Mouse (Mus musculus) megakaryocyte, adult 5-6 weeks (primary cell): Measurements from ENCODE around the gene Gm37240. TPM values are rescaled to one million over a fixed set of nuclear protein-coding genes. Genes with fewer than 3 reads are reported as not detected.

ENCODE experiments used
- ATAC-seq: 2 replicates; pipeline ENCODE4 v1.8.0; 2016; ENCODE audit warnings: mild to moderate bottlenecking, inconsistent platforms; ENCODE audit not compliant: poor library complexity, severe bottlenecking
- total RNA-seq, 2 experiments: library from RNA; stranded (forward) in 1 of 2; stranded (reverse) in 1 of 2; fragments of 153-499, 151-499 nt in 1 of 2; fragments of 221-1000, 200-1000 nt in 1 of 2; gene quantifications; 2 replicates each; pipeline versions ENCODE4 v1.2.3 to v1.2.4; 2015 to 2017

Gm37240 gene
- total RNA-seq, 2 experiments from 2014 or later = 0.07 to 0.15 TPM

DNA sequence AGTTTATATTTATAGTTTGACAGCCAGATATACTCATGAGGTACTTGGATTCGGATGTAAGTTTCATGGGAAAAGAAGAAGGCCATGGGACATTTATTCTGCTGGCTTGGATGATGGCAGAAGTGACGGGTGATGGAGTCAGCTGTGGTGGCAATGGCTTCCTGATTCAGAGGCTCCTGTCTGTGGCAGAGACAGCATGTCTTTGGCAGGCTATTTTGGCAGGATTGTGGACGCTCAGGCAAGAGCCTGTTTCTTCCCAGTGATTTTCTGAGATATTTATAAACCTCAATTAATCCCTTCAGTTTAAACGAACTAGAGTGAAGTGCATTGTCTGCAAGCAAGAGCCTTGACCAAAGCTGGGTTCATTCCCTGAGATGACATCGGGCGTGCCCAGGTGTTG, 874.4 kb downstream of the Gm37240 start:
- ATAC-seq = no peak

DNA sequence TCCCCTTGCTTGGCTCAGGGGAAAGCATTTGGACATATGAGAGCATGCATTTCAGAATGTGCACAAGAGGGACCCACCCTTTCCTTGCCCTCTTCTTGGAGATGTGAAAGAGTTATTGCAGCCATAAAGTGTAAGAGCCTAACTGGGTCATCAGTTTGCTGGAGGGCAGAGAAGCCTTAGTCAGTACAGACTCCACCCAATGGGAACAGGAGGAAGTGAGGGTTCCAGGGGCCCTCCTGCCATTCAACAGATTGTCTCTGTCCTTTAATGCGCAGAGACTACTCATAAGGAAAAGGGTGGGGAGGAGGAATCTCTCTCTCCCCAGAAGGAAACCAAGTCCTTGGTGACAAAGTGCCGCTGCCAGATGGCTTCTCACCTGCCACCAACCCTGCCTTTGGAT, 882.1 kb downstream of the Gm37240 start:
- no peak for ATAC-seq

DNA sequence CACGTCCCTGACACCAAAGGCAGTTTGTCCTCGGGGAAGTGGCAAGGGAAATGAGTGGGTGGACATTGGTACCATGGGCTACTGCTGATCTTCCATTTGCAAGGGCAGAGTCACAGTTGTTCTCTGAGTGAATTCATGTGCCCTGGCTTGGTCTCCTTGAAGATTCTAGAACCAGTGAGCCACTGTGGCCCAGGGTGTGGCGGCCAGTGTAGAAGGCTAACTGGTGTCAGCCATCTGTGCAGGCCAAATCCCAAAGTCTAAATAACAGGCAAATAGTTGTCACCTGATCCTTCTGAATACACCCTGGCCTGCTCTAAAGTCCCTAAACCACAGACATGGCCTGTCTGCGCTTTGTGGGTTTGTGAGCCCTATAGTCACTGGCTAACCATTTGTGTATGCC, 898.4 kb downstream of the Gm37240 start:
- no peak for ATAC-seq

DNA sequence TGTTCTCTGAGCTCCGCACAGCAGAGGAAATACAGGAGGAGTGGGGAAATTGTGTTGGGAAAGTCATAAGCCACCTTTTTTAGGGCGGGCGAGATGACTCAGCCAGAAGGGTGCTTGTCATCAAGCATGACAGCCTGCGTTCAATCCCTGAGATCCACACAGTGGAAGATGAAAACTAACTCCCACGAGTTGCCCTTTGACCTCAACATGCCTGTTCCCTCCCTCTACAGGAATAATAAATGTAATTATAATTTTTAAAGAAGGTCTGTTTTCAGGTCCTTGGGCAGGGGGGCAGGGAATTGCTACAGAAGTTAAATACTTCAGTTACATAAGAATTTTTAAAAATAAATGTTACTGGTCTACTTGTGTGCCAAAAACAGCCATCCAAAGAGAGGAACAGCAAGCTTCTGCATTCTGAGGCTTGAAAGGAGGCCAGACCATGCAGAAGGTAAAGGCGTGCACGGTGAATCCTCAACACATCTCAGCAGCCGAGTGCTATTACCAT, 902.1 kb downstream of the Gm37240 start:
- no peak for ATAC-seq

DNA sequence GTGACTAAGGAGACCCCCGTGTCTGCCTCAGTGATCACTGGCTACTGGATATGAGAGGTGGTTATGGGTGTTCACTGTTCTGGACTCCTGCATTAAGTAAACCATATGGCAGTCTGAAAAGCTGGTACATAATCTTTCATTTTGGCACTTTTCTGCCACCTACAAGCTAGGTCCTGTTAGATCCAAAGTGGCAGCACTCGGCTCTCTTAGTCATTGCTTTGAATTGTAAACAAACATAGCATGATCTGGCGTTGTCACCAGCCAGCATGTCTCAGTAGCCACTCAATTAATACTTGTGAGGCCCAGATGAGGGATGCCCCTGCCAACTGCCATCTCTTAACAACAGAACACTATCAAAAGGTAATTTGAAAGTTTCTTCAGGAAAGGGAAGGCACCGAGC, 904.6 kb downstream of the Gm37240 start:
- ATAC-seq = no peak

- ATAC-seq = no peak
These were observed 907.2 kb downstream of the Gm37240 start for GRCm38 (mm10) chr3:84980158-84980557.

GRCm38 (mm10) chr3:84978676-84979075, 908.6 kb downstream of the Gm37240 start:
- ATAC-seq = no peak

DNA sequence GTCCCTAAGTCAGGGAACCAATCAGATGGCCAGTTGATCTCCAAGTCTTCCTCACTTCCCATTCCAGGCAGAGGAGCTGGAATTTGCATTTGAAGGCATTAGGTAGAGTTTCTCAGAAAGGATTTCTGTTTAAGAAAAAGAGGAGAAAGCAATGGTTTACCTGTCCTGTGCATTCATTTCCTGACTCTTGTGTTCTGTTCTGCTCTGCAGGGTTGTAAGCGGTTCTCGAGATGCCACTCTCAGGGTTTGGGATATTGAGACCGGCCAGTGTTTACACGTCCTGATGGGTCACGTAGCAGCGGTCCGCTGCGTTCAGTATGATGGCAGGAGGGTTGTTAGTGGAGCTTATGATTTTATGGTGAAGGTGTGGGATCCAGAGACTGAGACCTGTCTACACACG, 913.1 kb downstream of the Gm37240 start:
- no peak for ATAC-seq

- no peak for ATAC-seq
These were observed 914.4 kb downstream of the Gm37240 start for GRCm38 (mm10) chr3:84972881-84973280.

- ATAC-seq = no peak
These were observed 915.8 kb downstream of the Gm37240 start for GRCm38 (mm10) chr3:84971561-84971960.

GRCm38 (mm10) chr3:84967364-84967763, 920.0 kb downstream of the Gm37240 start:
- ATAC-seq = no peak

DNA sequence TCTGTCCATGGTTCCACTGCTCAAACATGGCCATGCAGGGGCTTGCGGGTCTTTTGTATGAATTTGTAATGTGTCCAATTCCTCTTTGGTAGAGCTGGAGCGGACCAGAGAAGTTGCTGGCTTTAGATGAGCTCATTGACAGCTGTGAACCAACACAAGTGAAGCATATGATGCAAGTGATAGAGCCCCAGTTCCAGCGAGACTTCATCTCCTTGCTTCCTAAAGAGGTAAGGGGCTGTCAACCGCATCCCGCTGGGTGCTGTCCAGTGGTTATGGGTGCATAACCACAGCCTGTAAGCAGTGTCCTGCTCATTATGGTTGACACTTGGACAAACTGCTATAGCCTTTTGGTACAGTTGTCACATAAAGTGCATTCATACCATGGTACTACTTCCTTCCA, 922.2 kb downstream of the Gm37240 start:
- ATAC-seq = no peak

DNA sequence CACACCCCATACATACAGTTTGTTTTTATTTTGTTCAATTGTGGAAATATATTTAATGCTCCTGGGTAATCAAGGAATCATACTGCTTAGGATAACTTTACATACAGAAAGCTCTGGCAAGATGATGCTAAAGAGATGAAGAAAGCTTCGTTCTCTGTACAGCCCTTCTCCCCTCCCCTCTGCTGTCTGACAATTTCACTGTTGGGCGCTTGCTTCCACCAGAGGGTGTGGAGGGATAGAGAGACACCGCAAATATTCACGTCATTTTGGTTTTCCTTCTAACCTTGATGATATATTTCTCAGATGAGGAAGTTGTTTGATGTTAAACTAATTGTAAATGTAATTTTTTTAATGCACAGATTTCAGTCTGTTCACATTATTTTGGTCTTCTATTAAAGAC, 931.5 kb downstream of the Gm37240 start:
- ATAC-seq = no peak

- no peak for ATAC-seq
These were observed 932.1 kb downstream of the Gm37240 start for GRCm38 (mm10) chr3:84955011-84955775.

GRCm38 (mm10) chr3:84952585-84953187, 934.6 kb downstream of the Gm37240 start:
- no peak for ATAC-seq

GRCm38 (mm10) chr3:84952135-84952534, 935.2 kb downstream of the Gm37240 start:
- ATAC-seq = no peak

DNA sequence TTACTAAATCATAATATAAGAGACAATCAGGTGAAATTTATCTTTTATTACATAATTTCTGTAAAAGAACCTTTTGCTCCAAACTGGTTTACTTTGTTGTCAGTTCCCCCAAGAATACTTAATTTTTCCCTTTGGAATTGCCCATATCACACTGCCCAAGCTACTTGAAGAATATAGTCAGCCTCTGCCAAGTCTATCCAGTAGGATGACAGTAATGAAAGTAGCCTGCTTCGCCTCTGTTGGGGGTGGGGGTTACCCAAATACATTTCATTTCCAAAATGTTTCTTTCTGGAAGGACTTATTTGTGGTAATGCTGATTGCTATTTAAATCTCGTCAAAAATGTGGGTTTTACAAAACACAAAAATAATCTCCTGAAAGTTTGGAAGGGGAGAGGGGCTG, 935.6 kb downstream of the Gm37240 start:
- ATAC-seq = no peak

- ATAC-seq = no peak
These were observed 937.9 kb downstream of the Gm37240 start for GRCm38 (mm10) chr3:84949387-84949786.

- ATAC-seq = no peak
These were observed 940.9 kb downstream of the Gm37240 start for GRCm38 (mm10) chr3:84946381-84946780.

DNA sequence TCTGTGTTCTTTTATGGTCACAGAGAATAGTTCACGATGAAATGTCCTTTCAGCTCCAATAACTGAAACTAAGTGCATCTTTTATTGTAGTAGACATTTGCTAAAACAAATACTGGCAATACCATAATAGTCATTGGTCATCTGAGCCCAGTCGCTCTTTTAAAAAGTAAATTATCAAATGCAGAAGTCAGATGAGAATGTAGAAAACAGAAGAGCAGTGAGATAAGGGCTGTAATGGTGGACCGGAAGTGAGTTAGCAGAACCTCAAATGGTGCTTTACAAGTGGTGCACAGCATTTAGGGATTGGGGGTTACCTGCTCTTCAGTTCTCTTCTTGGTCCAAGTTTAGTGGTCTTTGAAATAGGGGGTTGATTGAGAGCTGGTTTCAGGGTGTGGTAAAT, 942.4 kb downstream of the Gm37240 start:
- peak; percentile 89 for ATAC-seq

GRCm38 (mm10) chr3:84937360-84938355, 949.7 kb downstream of the Gm37240 start:
- ATAC-seq = 0 out of 2 replicates have a peak, but pooled peaks have one; percentile 24
